Mouse (Mus musculus): ENCODE measurements around the gene Osbpl11.

GRCm38 (mm10) chr16:33179911-33180310 lies 5.0 kb upstream of the Osbpl11 start:
- TF ChIP-seq CTCF (IDR thresholded peaks at IDR 0.05; ENCODE audit: control insufficient read depth, insufficient read depth, insufficient replicate concordance, low read depth, low read length) (no peak), POLR2A (IDR thresholded peaks at IDR 0.05; ENCODE audit: control insufficient read depth, low read depth, low read length) (no peak)
